Mouse (Mus musculus) gastrocnemius, adult 2 months (tissue): ENCODE results near the gene Pigc. TPM values are rescaled to one million over a fixed set of nuclear protein-coding genes. Genes with fewer than 3 reads are reported as not detected.

Experiments
- DNase-seq: peaks from one replicate; pipeline ENCODE4 v3.0.0; 2022
- H3K27ac ChIP-seq: fragments of 200-600 bp; 2 replicates; pipeline ENCODE4 v1.8.1; 2022; ENCODE audit warnings: mild to moderate bottlenecking
- H3K4me3 ChIP-seq: fragments of 200-600 bp; 2 replicates; pipeline ENCODE4 v1.8.1; 2022; ENCODE audit warnings: mild to moderate bottlenecking, moderate library complexity
- CTCF ChIP-seq: fragments of 200-600 bp; IDR thresholded peaks from 2 replicates; pipeline ENCODE4 v1.8.1; 2022; ENCODE audit warnings: antibody characterized with exemption, mild to moderate bottlenecking, moderate library complexity
- intact Hi-C: fragments of 180-260 bp; cut with DNase I; formaldehyde crosslinking; loops from one replicate; pipeline ENCODE4 v1.15.1; 2025
- total RNA-seq, 2 experiments: library from RNA; stranded (reverse); gene quantifications; 2 replicates each; pipeline ENCODE4 v1.2.3; 2021

Gene Pigc
- total RNA-seq, 2 experiments from 2014 or later, result 14.4 to 15.6 TPM

DNA sequence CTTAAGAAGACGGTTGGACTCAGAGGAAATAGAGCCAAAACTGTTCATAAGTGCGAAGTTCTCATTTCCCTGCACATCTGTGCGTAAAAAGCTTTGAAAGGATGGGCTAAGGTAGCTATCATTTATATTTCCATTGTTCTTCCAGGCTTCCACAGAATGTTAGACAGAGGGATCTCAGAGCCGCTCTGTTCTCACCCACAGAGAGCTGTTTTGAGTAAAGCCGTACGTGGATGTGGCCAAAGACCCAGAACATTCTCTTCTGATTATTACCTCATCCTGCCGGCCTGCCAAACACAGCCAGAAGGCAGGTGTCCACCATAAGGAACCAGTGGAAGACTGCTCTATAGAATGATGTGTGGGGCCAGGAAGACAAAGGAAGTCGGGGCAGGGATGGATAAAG is 32.3 kb downstream of the Pigc start:
- intact Hi-C loops, result loop anchor here (1.0 to 10.0 kb wide), 2 partner anchors 213 to 312 kb away; no protein-coding TSS in a partner anchor
- Histone ChIP-seq H3K4me3 (no peak overlapping the region), H3K27ac (peak overlapping the region; percentile 16; the same call in 1 of the 2 replicates)
- DNase-seq, result peak; percentile 35
- TF ChIP-seq CTCF, result no peak

DNA sequence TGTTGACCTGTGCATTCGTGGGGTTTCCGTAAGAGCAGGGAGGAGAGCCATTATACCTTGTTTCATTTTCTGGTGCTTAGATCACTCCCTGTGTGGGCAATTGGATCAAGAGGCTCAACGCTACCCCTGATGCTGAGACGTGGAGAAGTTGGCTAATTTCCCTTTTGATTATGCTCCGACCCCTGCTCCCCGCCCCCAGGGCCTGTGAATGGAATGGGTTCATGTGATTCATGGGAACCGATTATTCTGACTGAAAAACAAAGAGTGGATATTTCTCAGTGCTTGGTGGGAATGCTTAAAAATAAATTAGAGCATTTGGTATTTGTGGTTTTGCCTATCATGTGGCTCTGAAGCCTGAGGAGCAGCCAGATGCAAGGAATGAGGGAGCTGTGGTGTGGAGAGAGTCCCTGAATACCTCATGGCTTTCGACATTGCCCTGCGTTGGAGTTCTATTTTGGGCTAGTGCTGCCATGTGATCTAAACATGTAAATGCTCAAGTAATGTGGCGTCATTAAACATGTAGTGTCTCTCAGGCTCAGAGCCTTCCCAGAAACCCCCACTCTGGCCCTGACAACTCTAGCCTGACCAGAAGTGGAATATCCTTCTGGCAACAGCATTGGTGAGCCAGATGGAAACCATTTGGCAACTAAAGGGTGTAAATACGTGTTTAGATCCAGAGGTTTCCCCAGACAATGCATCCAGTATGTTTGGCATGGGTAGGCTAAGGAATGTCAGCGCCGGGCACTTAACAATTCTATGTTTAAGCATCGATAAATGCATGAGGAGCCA is 34.9 kb downstream of the Pigc start:
- Histone ChIP-seq H3K4me3 (no peak overlapping the region; the same call in 1 of the 2 replicates), H3K27ac (peak overlapping the region; percentile 84)
- no peak for DNase-seq
- intact Hi-C loops, result loop anchor here (10.0 kb wide), 1 partner anchor 211 kb away; no protein-coding TSS in a partner anchor
- no peak for TF ChIP-seq CTCF

DNA sequence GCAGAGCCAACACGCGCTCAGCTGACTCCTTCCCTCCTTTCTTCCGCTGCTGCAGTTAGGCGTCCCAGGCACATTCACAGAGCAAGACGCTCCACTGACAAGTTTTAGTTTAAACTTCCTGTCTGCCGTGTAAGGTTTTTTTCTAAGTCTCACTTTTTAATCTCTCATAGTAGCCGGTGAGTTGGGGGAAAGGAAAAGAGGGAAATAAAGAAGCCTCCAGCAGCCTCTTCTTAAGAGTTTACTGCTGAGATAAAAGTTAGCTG is 35.5 kb downstream of the Pigc start:
- Histone ChIP-seq H3K4me3 (no peak overlapping the region; the same call in 1 of the 2 replicates), H3K27ac (peak overlapping the region; percentile 84)
- intact Hi-C loops, result loop anchor here (10.0 kb wide), 1 partner anchor 210 kb away; no protein-coding TSS in a partner anchor
- no peak for TF ChIP-seq CTCF
- no peak for DNase-seq

DNA sequence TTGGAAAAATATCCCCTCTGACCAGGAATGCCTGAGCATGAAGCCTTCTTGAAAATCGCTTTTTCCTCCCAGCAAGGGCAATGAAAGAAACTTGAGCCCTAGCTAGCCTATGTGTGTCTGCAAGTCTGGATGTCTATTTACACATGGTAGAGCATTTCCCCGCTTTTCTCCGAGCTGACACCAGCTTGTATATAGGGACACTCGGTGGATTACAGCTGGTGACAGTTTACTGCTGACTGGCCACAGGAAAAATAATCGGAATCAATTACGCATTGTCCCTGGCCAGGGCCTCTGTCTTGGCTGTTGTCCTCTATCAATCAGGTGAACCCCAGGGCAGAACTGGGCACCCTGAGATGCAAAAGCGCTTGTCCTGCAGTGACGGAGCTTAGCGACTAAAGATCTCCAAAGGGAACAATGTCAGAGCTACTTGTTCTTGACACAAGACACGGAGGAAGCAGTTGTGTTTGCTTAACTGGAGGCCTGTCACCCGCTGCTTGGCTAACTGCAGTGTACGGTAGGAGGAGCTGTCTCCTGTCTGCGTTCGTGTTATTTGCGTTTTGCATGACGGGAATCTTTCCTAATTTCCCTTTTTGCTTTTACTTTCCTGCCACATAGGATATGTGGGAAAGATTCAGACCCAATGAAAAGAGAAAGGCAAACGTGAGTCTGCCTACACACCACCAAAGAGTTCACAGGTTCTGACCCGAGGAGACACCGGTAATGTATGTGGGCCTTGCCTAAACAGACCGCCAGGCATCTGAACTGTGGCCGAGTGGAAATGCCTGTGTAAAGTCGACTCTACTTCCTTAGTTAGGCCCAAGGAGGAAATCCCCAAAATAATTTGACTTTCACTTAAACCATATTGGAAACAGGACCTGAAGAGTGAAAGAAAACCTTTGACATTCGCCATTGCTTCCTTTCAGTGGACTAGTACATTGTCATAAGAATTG is 36.1 kb downstream of the Pigc start:
- Histone ChIP-seq H3K4me3 (peak overlapping the region; percentile 66), H3K27ac (peak overlapping the region; percentile 84)
- intact Hi-C loops, result loop anchor here (10.0 kb wide), 1 partner anchor 210 kb away; no protein-coding TSS in a partner anchor
- peak; percentile 57 for DNase-seq
- TF ChIP-seq CTCF, result peak; percentile 72

DNA sequence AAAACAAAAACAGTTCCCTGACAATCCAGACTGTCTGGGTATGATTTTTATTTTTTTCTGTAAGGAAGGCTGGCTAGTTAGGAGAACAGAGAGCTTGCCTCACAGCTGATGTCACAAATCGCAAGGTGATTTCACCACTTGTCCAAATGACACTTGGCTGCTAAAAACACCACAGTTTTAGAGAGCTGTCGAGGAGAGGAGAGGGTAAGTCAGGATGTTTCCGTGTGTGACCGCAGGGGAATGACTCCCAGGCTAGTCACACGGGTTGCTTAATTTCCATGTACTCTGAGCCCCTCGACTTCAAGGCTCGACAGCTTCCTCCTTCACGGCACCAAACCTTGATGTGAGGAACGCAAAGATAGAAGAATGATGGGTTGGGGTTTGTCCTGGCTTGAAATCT is 37.1 kb downstream of the Pigc start:
- no peak for DNase-seq
- Histone ChIP-seq H3K4me3 (no peak overlapping the region), H3K27ac (peak overlapping the region; percentile 84; the same call in 1 of the 2 replicates)
- TF ChIP-seq CTCF, result no peak
- intact Hi-C loops, result loop anchor here (10.0 kb wide), 1 partner anchor 209 kb away; no protein-coding TSS in a partner anchor

DNA sequence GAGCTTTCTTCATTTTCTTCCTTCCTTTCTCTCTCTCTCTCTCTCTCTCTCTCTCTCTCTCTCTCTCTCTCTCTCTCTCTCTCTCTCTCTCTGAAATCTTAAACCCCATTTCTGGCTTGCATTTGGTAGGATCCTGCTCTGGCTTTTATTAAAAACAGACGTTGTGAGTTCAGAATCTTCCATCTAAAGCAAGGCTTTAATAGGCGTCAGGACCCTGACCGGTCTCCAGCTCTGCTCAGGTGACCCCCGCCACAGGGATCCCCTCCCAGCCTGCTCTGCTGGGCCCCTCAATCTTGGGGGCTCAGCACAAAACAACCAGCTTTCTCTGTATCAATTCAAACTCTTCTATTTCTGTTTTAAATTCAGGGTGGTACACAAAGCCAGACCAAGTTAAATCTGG is 39.2 kb downstream of the Pigc start:
- intact Hi-C loops, result loop anchor here (10.0 kb wide), 1 partner anchor 207 kb away; no protein-coding TSS in a partner anchor
- no peak for DNase-seq
- TF ChIP-seq CTCF, result no peak
- Histone ChIP-seq H3K27ac (peak overlapping the region; percentile 79), H3K4me3 (no peak overlapping the region)

DNA sequence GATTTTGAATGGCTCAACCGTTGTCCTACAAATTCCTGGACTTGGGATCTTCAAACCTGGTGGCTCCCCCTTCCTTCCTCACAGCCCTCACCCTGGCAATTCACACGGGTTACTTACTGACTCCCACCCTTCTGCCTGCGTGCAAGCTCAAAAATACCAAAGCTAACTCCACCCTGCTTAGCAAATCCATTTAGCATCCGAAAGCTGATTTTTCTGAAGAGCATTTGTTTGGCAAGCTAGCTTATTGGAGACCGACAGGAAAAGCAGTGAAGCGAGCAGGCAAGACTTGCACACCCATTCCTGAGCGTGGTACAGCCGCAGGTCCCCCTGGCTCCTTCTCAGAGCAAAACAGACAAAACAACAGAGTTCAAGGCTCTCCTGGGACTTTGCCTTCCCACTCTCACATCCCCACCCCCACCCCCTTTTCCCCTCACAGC is 39.7 kb downstream of the Pigc start:
- Histone ChIP-seq H3K4me3 (peak overlapping the region; percentile 13; the same call in 1 of the 2 replicates), H3K27ac (peak overlapping the region; percentile 79)
- intact Hi-C loops, result loop anchor here (10.0 kb wide), 1 partner anchor 206 kb away; no protein-coding TSS in a partner anchor
- TF ChIP-seq CTCF, result no peak
- DNase-seq, result no peak

DNA sequence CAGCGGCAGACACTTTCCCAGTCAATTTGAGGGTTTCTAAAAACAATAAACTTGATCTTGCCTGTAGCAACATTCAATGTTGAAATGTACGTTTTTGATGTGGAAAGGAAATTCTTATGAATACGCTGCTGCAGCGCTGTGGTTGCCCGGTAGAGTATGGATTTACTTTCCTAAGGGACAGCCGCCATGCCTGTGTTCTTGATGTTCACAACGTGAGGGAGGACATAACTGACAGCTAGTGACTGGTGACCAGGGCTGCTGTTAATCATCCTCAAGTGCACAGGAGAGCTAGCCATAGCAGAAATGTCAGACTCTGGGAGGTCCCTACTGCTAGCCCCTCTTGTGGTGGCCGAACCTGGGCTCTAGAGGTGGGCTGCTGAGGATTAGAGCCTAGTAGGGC is 40.1 kb downstream of the Pigc start:
- TF ChIP-seq CTCF, result no peak
- DNase-seq, result no peak
- H3K4me3 ChIP-seq, result peak overlapping the region; percentile 13; the same call in 1 of the 2 replicates
- H3K27ac ChIP-seq, result peak overlapping the region; percentile 79
- intact Hi-C loops, result loop anchor here (10.0 kb wide), 1 partner anchor 206 kb away; no protein-coding TSS in a partner anchor

DNA sequence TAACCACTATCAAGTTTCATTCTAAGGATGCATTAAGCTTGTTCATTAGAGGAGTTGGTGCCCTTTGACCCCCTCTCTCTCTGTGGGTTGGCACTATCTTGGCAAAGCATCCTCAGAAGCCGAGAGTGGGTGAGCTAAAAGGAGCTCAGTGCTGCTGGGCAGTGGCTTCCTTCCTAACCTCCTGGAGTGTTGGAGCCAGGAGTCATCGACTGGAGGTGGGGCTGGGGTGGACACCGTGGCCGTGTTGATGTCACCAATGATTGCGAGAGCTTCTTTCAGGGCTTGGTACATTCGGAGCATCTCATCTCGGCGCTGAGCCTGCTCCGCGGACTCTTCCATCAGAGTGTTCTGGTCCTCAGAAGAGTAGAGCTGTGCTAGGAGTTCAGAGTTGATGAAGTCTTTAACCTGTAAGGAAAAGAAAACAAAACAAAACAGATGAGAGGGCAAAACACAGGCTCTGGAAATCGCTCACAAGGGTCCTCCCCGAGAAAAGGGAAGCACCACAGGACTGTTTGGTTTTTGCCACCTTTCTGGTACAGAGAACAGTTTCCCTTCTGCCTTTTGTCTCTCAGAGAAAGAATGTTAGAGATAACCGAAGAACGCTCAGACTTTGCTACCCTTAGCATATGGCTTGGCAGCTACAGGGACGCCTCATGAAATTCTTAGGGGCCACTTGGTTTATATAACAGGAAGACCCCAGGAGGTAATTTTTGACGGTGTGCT is 42.7 kb downstream of the Pigc start:
- H3K27ac ChIP-seq, result no peak overlapping the region
- TF ChIP-seq CTCF, result no peak
- intact Hi-C loops, result no loop called here
- no peak overlapping the region for H3K4me3 ChIP-seq
- no peak for DNase-seq

DNA sequence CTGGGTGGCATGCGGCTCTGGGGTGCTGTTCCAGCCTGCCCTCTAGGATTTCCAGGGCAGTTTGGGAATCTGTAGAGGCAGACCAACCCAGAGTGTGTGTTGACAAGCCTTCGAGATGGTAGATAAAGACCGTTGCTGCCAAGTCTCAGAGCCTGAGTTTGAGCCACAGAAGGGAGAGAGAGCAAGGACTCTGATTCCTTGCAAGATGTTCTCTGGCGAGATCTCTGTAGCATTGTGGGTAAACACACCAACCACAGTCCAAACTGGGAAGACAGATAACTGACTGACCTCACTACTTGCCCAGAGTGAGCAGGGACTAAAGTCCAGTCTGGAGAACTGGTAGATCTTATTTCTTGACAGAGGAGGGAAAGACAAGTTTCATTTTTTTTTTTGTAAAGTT is 44.6 kb downstream of the Pigc start:
- intact Hi-C loops, result no loop called here
- no peak for TF ChIP-seq CTCF
- no peak for DNase-seq
- Histone ChIP-seq H3K4me3 (no peak overlapping the region), H3K27ac (no peak overlapping the region)

DNA sequence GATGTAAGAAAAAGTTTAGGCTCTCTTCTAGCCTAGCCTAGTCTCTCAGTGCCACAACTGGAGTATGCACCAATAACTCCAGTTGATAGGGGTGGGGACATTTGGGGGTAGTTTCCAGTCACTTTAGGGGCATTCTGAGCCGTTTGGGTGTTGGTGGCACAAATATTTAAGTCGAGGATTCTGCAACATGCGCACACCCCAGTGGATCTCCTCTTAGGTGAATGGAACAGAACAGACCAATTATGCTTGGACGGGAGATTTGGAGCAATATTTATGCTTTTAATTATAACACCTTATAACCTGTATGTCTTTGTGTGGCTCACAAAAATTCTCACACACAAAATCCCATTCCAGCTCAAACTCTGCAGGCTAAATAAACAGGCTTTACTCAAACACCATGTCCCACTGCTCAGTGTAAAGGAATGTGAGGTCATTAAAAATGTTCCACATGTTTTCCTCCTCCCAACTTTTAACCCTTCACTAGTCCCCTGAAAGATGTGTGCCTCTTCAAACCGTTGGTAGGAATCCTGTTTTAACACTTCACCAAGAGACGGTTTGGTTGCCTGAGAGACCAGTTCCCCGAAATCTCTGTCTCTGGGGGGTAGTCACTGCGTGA is 46.4 kb downstream of the Pigc start:
- DNase-seq, result no peak
- Histone ChIP-seq H3K4me3 (no peak overlapping the region), H3K27ac (no peak overlapping the region)
- intact Hi-C loops, result no loop called here
- no peak for TF ChIP-seq CTCF

DNA sequence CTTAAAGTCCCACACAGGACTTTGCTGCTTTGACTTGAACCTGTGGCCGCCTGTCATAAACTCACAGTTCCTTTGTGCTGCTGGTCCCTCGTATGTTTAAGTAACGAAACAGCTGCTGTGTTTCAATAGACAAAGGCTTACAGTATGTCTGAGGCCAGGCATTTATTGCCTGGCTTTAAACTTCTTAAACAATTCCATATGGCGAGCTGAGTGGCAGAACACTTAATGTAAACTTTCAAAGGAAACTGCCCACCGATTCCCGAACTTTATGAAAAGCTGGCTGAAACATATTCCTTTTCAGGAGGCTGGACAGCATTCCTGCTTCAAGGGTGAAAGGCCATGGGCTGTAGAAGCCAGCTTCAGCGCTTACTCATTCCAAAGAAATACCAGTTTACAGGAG is 48.0 kb downstream of the Pigc start:
- no peak for DNase-seq
- TF ChIP-seq CTCF, result no peak
- Histone ChIP-seq H3K27ac (no peak overlapping the region), H3K4me3 (no peak overlapping the region)
- intact Hi-C loops, result no loop called here
